Mouse (Mus musculus): ENCODE data around the gene Pdgfc.

- TF ChIP-seq GATA1 (IDR thresholded peaks at IDR 0.05; ENCODE audit: low read length) (no peak), TAL1 (IDR thresholded peaks at IDR 0.05; ENCODE audit: low read length) (no peak)
Measured at GRCm38 (mm10) chr3:81160457-81161165, 124.4 kb downstream of the Pdgfc start.

All from erythroblast, embryonic 14.5 days (primary cell).